Mouse (Mus musculus) stomach, adult 2 months (tissue): Measurements from ENCODE around the gene Lrriq3. TPM values are rescaled to one million over a fixed set of nuclear protein-coding genes. Genes with fewer than 3 reads are reported as not detected.

ENCODE experiments used
- polyA plus RNA-seq: library from polyadenylated mRNA; depleted of rRNA; stranded (reverse); fragments of >200 nt; gene quantifications from 2 replicates; pipeline ENCODE4 v1.2.3, GENCODE M21; 2012; rRNA removed

Gene Lrriq3
- 0.03 and 0.04 TPM in 2 replicates for polyA plus RNA-seq

DNA sequence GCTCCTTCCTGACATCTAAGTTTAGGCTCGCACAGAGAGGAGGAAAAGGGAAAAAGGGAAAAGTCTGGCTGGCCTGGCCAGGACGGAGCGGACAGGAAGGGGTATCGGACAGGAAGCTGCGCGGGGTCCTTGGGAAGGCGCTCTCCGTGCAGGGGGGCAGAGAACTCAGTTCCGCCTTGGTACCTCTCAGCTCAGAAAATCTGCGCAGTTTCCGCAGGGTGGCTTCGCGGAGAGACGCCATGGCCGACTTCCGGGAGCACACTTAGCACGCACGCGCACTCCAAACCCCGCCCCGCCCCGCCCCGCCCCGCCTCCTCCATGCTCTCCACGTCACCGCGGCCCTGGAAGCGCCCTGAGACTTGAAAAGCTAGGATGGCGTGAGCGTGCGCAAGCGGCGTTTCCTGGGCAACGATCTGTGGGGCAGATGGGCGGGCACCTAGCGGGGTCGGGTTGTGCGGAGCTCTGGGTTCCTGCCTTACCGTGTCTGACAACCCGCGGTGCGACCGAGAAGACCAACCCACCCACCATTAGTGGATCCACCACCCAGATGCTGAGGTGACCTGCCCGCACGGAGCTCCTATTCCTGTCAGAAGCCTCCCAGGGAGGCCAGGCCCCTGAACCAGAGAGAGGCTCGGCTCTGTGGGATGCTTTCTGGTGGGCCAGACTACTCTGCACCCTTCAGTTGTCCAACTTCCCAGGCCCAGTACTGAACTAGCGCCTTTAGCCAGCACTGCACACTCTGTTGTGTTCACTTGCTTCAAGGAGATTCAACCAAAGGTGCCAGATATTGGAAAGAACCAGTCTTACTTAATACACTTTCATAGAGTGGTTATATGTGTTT lies at the start of gene Lrriq3, which contains the start of gene Fpgt:
Gene Lrriq3, plus strand, starts transcription at position 319 of the 841 bp plus-strand sequence.
Gene Fpgt, minus strand, starts transcription at position 288 of the 841 bp plus-strand sequence.

DNA sequence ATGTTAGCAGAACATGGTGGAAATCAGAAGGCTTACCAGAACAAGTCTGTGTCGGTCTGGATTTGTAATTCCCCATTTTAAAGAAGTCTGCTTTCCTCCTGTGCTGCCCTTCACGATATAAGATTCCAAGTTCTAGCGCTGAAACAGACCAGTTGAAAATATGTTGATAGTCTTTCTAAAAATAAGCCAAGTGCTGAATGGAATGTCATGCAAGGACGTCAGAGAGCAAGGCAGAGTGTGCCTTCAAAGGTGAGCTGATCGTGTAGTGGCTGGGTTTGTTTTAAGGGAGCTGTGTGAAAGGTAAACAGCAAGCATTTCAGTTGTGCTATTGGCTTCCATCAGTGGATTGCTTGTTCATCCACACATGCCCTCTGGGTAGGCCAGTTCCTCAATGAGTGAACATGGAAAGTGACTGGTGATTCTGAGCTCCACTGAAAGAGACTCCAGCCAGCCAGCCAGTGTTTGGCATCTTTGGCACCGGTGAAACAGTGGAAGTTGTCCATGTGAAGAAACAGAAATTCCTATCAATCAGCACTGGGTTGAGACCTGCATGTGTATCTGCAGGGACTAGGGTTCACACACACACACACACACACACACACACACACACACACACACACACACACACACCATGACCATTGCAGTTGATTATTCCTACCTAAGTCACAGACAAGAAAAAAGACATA lies 37.9 kb upstream of the Lrriq3 start, which contains the start of gene Tnni3k:
Gene Tnni3k, minus strand, starts transcription at position 177 of the 686 bp plus-strand sequence.

Other genes starting within 250 kb of the Lrriq3 start
- 0.04 TPM in 1 of 2 replicates, not detected in the other for gene Tnni3k, start 38.0 kb upstream of the Lrriq3 start, polyA plus RNA-seq
- 0.85 and 2.1 TPM in 2 replicates for gene Fpgt, start within 50 bp of the Lrriq3 start, polyA plus RNA-seq